Mouse (Mus musculus): ENCODE results near the gene Ccz1. TPM values are rescaled to one million over a fixed set of nuclear protein-coding genes. Genes with fewer than 3 reads are reported as not detected.
"Not testable (repeated sequence)": the region's sequence is repeated elsewhere in the genome, so short reads cannot be mapped to it uniquely, and the experiment has no call there.

Gene Ccz1
- total RNA-seq (2021), result 10 to 100 TPM; 41.2 to 44.7 TPM
- long read RNA-seq, experiment 1, transcript Ccz1-201 (15 exons, 1,769 nt), result major isoform, 37 of 44 reads
- long read RNA-seq, experiment 1, partial matches to known transcripts, result 0 of 44 reads
- long read RNA-seq, experiment 1, other reads (novel, unspliced or antisense), result 7 of 44 reads
- long read RNA-seq, experiment 2, transcript Ccz1-201 (15 exons, 1,769 nt), result major isoform, 45 of 51 reads
- long read RNA-seq, experiment 2, partial matches to known transcripts, result 1 of 51 reads
- long read RNA-seq, experiment 2, other reads (novel, unspliced or antisense), result 5 of 51 reads

GRCm38 (mm10) chr5:144014551-144015311 lies at the start of gene Ccz1:
Gene Ccz1 (minus strand): TSS chr5:144014877.
- peak; percentile 67 to 76 for DNase-seq (ENCODE audit: low spot score in 2 of 2)

- DNase-seq (ENCODE audit: low spot score in 2 of 2), result no peak
Observed at GRCm38 (mm10) chr5:144064093-144064492, 49.4 kb upstream of the Ccz1 start.

GRCm38 (mm10) chr5:144054340-144054739 lies 39.7 kb upstream of the Ccz1 start:
- no peak for DNase-seq (ENCODE audit: low spot score in 2 of 2)

- no peak for DNase-seq (ENCODE audit: low spot score in 2 of 2)
Observed at GRCm38 (mm10) chr5:144053450-144053849, 38.8 kb upstream of the Ccz1 start.

GRCm38 (mm10) chr5:144051268-144051667 lies 36.6 kb upstream of the Ccz1 start:
- no peak for DNase-seq (ENCODE audit: low spot score in 2 of 2)

GRCm38 (mm10) chr5:144049881-144050280 lies 35.2 kb upstream of the Ccz1 start:
- no peak for DNase-seq (ENCODE audit: low spot score in 2 of 2)

GRCm38 (mm10) chr5:144047324-144047723 lies 32.6 kb upstream of the Ccz1 start:
- DNase-seq (ENCODE audit: low spot score in 2 of 2), result peak in 1 of 2 experiments; percentile 32

- no peak for DNase-seq (ENCODE audit: low spot score in 2 of 2)
Observed at GRCm38 (mm10) chr5:144043166-144043565, 28.5 kb upstream of the Ccz1 start.

- peak; percentile 74 to 85 for DNase-seq (ENCODE audit: low spot score in 2 of 2)
Observed at GRCm38 (mm10) chr5:144040720-144041364, 26.2 kb upstream of the Ccz1 start.

- DNase-seq (ENCODE audit: low spot score in 2 of 2), result no peak
Observed at GRCm38 (mm10) chr5:144039886-144040285, 25.2 kb upstream of the Ccz1 start.

- DNase-seq (ENCODE audit: low spot score in 2 of 2), result no peak
Observed at GRCm38 (mm10) chr5:144039156-144039675, 24.5 kb upstream of the Ccz1 start.

- no peak for DNase-seq (ENCODE audit: low spot score in 2 of 2)
Observed at GRCm38 (mm10) chr5:144036952-144037351, 22.3 kb upstream of the Ccz1 start.

GRCm38 (mm10) chr5:144034567-144034966 lies 19.9 kb upstream of the Ccz1 start:
- DNase-seq (ENCODE audit: low spot score in 2 of 2), result peak in 1 of 2 experiments; percentile 39

- DNase-seq (ENCODE audit: low spot score in 2 of 2), result no peak
Observed at GRCm38 (mm10) chr5:144032491-144032890, 17.8 kb upstream of the Ccz1 start.

- no peak for DNase-seq (ENCODE audit: low spot score in 2 of 2)
Observed at GRCm38 (mm10) chr5:144026620-144027263, 12.1 kb upstream of the Ccz1 start, which contains the start of gene Ocm. Gene Ocm (minus strand): TSS chr5:144026670.

GRCm38 (mm10) chr5:144015845-144016244 lies 1.2 kb upstream of the Ccz1 start:
- DNase-seq (ENCODE audit: low spot score in 2 of 2), result no peak

GRCm38 (mm10) chr5:144015312-144015650 lies 604 bp upstream of the Ccz1 start:
- no peak for DNase-seq (ENCODE audit: low spot score in 2 of 2)

- not testable (repeated sequence) for DNase-seq (ENCODE audit: low spot score in 2 of 2)
Observed at GRCm38 (mm10) chr5:144013366-144014134, 1.1 kb downstream of the Ccz1 start.

- DNase-seq (ENCODE audit: low spot score in 2 of 2), result no peak
Observed at GRCm38 (mm10) chr5:144002461-144003192, 12.1 kb downstream of the Ccz1 start.

GRCm38 (mm10) chr5:143999409-143999808 lies 15.3 kb downstream of the Ccz1 start:
- no peak for DNase-seq (ENCODE audit: low spot score in 2 of 2)
